9 mouse cellular contexts compared by ENCODE assay signal in genomic region chr9:27203134-27203533, GRCm38 (mm10). TPM values are rescaled to one million over a fixed set of nuclear protein-coding genes. Genes with fewer than 3 reads are reported as not detected.
A peak's percentile ranks its signal among the peaks of the same experiment; 100 is the strongest.
DNase-seq lines count a peak whose midpoint lies in the region; ATAC-seq lines count a peak whose summit lies in the region.
"Had no signal": no experiment of that assay in that cellular context is flagged by ENCODE, and none has a peak within 500 bp of the region (broad histone marks: within the 10 kb centered on the region; RNA-seq: fewer than 3 reads in every experiment).

No protein-coding gene starts in this region.

- DNase-seq in ES-CJ7 (ENCODE audit: low read depth, low spot score), result peak; percentile 24
- peak; percentile 90 for DNase-seq in brain, adult 2 months (ENCODE audit: low read depth, low spot score)
- DNase-seq in frontal cortex, postnatal 25 days (ENCODE audit: low spot score in 2 of 2), result peak; percentile 48 to 55
- peak; percentile 63 to 73 for DNase-seq in layer of hippocampus, adult 8-10 months (ENCODE audit: low spot score in 2 of 2)
- peak; percentile 94 for DNase-seq in neural tube, embryonic 11.5 days (ENCODE audit: low spot score)
- no peak for DNase-seq in thymus, postnatal 0 days (ENCODE audit: low spot score)
- DNase-seq in testis, postnatal 14 days (ENCODE audit: low spot score), result no peak
- DNase-seq in urinary bladder, adult 2 months (ENCODE audit: low spot score), result no peak

- H3K27me3 ChIP-seq in neural tube, embryonic 11.5 days (ENCODE audit: control insufficient read depth, insufficient read depth, low read length), result peaks cover 8% of the 10 kb centered on the region; the same call in 1 of the 2 replicates

- ATAC-seq in neural tube, embryonic 11.5 days (ENCODE audit: insufficient read depth, low FRiP score, low TSS enrichment), result peak; percentile 99
- ATAC-seq: Patski had no signal

- H3K9me3 ChIP-seq in neural tube, embryonic 11.5 days (ENCODE audit: control insufficient read depth, low read length), result no peaks in the 10 kb centered on the region

- H3K4me3 ChIP-seq in neural tube, embryonic 11.5 days (ENCODE audit: low read depth, low read length), result no peak overlapping the region

- H3K9ac ChIP-seq in neural tube, embryonic 11.5 days (ENCODE audit: low read length), result no peak overlapping the region

- no peaks in the 10 kb centered on the region for H3K36me3 ChIP-seq in neural tube, embryonic 11.5 days (ENCODE audit: control insufficient read depth, insufficient read depth, low read length)

- peaks cover 15% of the 10 kb centered on the region for H3K4me1 ChIP-seq in neural tube, embryonic 11.5 days (ENCODE audit: control insufficient read depth, insufficient read depth, low read length)

- 0% methylated on average over 2 of the region's 2 CpGs for WGBS in neural tube, embryonic 11.5 days

- H3K4me2 ChIP-seq in neural tube, embryonic 11.5 days (ENCODE audit: low read depth), result no peak overlapping the region

- no peak overlapping the region for H3K27ac ChIP-seq in neural tube, embryonic 11.5 days (ENCODE audit: low read depth, low read length)

RNA-seq across cellular contexts. Expression of gene Jam3, which starts 47.9 kb away (rescaled TPM):
- total RNA-seq in layer of hippocampus, adult 8-10 months (2022), result 10 to 100 TPM; 37.2 to 45.0 (median 41.6) TPM
- 137 and 138 TPM in 2 replicates for polyA plus RNA-seq in neural tube, embryonic 11.5 days (2014; fragmentation: Nextera tagmentation; extraction: Ambion mirVana)
- 3.4 and 4.5 TPM in 2 replicates for polyA plus RNA-seq in thymus, postnatal 0 days (2015; fragmentation: Nextera tagmentation; extraction: Ambion mirVana)
- polyA plus RNA-seq in urinary bladder, adult 2 months (2012; rRNA removed), result 60.4 and 62.0 TPM in 2 replicates

Comparison
In these comparisons a context has a peak if more than half of its experiments do, and no peak if none do; other contexts are left out.
1. DNase-seq: peak in ES-CJ7 (single experiment), brain, adult 2 months (single experiment), frontal cortex, postnatal 25 days (2 of 2), layer of hippocampus, adult 8-10 months (2 of 2) and neural tube, embryonic 11.5 days (single experiment); none in thymus, postnatal 0 days (single experiment), testis, postnatal 14 days (single experiment) and urinary bladder, adult 2 months (single experiment).
2. RNA of gene Jam3, which starts 47.9 kb away (polyA plus RNA-seq): 137 to 138 TPM in neural tube, embryonic 11.5 days and 60.4 to 62.0 TPM in urinary bladder, adult 2 months; 3.4 to 4.5 TPM in thymus, postnatal 0 days; every median in the first group is over 10 times any median in the second.